Mouse (Mus musculus) small intestine, adult 2 months (tissue): ENCODE results near the gene A530016L24Rik. TPM values are rescaled to one million over a fixed set of nuclear protein-coding genes. Genes with fewer than 3 reads are reported as not detected.

ENCODE experiments used
- H3K27ac ChIP-seq: fragments of 200-500 bp; 2 replicates; pipeline ENCODE4 v1.5.1; 2012; ENCODE audit warnings: low read depth, low read length, control low read depth, inconsistent platforms; ENCODE audit not compliant: insufficient read depth
- H3K27me3 ChIP-seq: fragments of 200-500 bp; 2 replicates; pipeline ENCODE4 v1.6.1; 2012; ENCODE audit warnings: mild to moderate bottlenecking, moderate library complexity, low read length, inconsistent platforms; ENCODE audit not compliant: control insufficient read depth, insufficient read depth
- H3K36me3 ChIP-seq: fragments of 200-500 bp; 2 replicates; pipeline ENCODE4 v1.6.1; 2012; ENCODE audit warnings: mild to moderate bottlenecking, low read length, control low read depth, inconsistent platforms; ENCODE audit not compliant: control insufficient read depth, insufficient read depth
- H3K4me1 ChIP-seq: fragments of 200-500 bp; 2 replicates; pipeline ENCODE4 v1.6.1; 2012; ENCODE audit warnings: low read length, inconsistent platforms, mixed read lengths; ENCODE audit not compliant: control insufficient read depth, insufficient read depth, insufficient read length
- H3K4me3 ChIP-seq: fragments of 200-500 bp; 2 replicates; pipeline ENCODE4 v1.5.1; 2012; ENCODE audit warnings: low read depth, mild to moderate bottlenecking, control low read depth, inconsistent platforms, low read length, moderate library complexity
- CTCF ChIP-seq: fragments of 200-500 bp; IDR thresholded peaks from 2 replicates; pipeline ENCODE4 v1.5.1; 2012; ENCODE audit warnings: low read depth, mild to moderate bottlenecking, control low read depth, inconsistent platforms, low read length, moderate library complexity, mixed read lengths; ENCODE audit not compliant: insufficient replicate concordance, insufficient read length; ENCODE audit errors: extremely low read depth
- POLR2A ChIP-seq: fragments of 200-500 bp; IDR thresholded peaks from 2 replicates; pipeline ENCODE4 v1.6.1; 2012; ENCODE audit warnings: low read depth, mild to moderate bottlenecking, control low read depth, inconsistent platforms, low read length, moderate library complexity
- WGBS: fragments of 180-500 bp; shearing (Covaris S2); methylation state at CpG from one replicate; pipeline ENCODE4 v1.1.7; 2018; 5-methylcytosine and 5-hydroxymethylcytosine counted together
- polyA plus RNA-seq: library from polyadenylated mRNA; depleted of rRNA; stranded (reverse); fragments of >200 nt; gene quantifications from 2 replicates; pipeline ENCODE4 v1.2.3, GENCODE M21; 2012

The A530016L24Rik gene
- polyA plus RNA-seq, 1 experiment = 0.06 TPM

GRCm38 (mm10) chr12:112514897-112515296 is 25.6 kb downstream of the A530016L24Rik start:
- 40% methylated on average over 3 of the region's 3 CpGs for WGBS
- Histone ChIP-seq H3K4me1 (no peaks in the 10 kb centered on the region), H3K27me3 (no peaks in the 10 kb centered on the region), H3K36me3 (no peaks in the 10 kb centered on the region), H3K27ac (no peak overlapping the region), H3K4me3 (no peak overlapping the region)
- TF ChIP-seq POLR2A (no peak), CTCF (no peak)

- H3K27ac ChIP-seq = no peak within 1 kb of the TSS
Observed at GRCm38 (mm10) chr12:112516697-112517337, 27.6 kb downstream of the A530016L24Rik start, which contains the start of gene Tmem179. TSS of gene Tmem179 (minus strand) at chr12:112516747.

DNA sequence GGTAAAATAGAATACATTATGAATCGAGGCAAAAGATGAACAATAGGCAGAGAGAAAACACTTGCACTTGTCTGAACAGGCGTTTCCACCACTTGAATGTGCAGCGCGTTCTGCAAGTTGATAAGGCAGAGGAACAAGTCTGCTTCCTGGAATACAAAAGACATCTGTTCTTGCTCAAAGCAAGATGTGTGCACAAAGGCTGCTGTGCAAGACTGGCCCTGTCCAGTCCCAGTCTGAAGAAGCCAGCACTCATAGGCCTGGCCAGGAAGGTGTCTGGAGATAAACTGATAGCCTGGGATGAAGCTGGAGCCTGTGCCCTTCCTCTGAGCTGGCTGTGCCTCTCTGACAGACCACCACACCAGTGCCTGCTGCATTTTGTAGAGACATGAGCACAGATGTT is 28.9 kb downstream of the A530016L24Rik start:
- no peaks in the 10 kb centered on the region for H3K36me3 ChIP-seq
- TF ChIP-seq CTCF (no peak), POLR2A (no peak)
- no peak overlapping the region for H3K4me3 ChIP-seq
- no peak overlapping the region for H3K27ac ChIP-seq
- H3K27me3 ChIP-seq = no peaks in the 10 kb centered on the region
- no peaks in the 10 kb centered on the region for H3K4me1 ChIP-seq
- 11% methylated on average over 4 of the region's 4 CpGs for WGBS

More at GRCm38 (mm10) chr12:112516697-112517337, 27.6 kb downstream of the A530016L24Rik start, which contains the start of gene Tmem179:
- no peaks in the 10 kb centered on the region for H3K36me3 ChIP-seq
- no peak within 1 kb of the TSS for H3K4me3 ChIP-seq
- no peaks in the 10 kb centered on the region for H3K27me3 ChIP-seq
- no peaks in the 10 kb centered on the region for H3K4me1 ChIP-seq
- TF ChIP-seq CTCF (no peak), POLR2A (no peak)
- WGBS = 10% methylated on average over 14 of the region's 14 CpGs

GRCm38 (mm10) chr12:112533758-112534157 is 44.5 kb downstream of the A530016L24Rik start:
- Histone ChIP-seq H3K36me3 (no peaks in the 10 kb centered on the region), H3K4me1 (no peaks in the 10 kb centered on the region), H3K4me3 (no peak overlapping the region), H3K27ac (no peak overlapping the region), H3K27me3 (no peaks in the 10 kb centered on the region)
- WGBS = 50% methylated on average over 4 of the region's 4 CpGs
- TF ChIP-seq CTCF = no peak
- TF ChIP-seq POLR2A = no peak

GRCm38 (mm10) chr12:112537233-112537632 is 48.0 kb downstream of the A530016L24Rik start:
- no peaks in the 10 kb centered on the region for H3K27me3 ChIP-seq
- 72% methylated on average over 6 of the region's 6 CpGs for WGBS
- no peaks in the 10 kb centered on the region for H3K4me1 ChIP-seq
- no peak overlapping the region for H3K27ac ChIP-seq
- no peak overlapping the region for H3K4me3 ChIP-seq
- no peak for TF ChIP-seq POLR2A
- TF ChIP-seq CTCF = no peak
- no peaks in the 10 kb centered on the region for H3K36me3 ChIP-seq

DNA sequence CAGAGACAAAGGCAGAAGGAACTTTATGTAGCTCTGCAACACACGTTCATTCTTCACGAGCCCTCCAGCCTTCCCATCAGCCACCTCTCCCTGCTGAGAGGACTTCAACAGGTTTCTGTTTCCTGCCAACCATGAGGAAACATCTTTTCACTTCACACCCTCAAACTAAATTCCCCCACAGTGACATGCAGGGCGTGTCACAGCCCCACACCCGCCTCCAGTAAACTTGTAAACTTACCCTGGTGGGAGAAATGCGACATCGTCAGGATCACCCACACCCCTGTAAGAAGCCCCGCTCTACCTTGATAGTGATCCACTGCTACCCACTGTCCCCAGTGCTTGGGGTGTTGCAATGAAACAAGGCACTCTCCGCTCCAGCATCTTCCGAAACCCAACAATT is 49.1 kb downstream of the A530016L24Rik start:
- TF ChIP-seq CTCF (no peak), POLR2A (no peak)
- peaks cover 3% of the 10 kb centered on the region for H3K4me1 ChIP-seq
- H3K36me3 ChIP-seq = no peaks in the 10 kb centered on the region
- WGBS = 62% methylated on average over 9 of the region's 9 CpGs
- H3K4me3 ChIP-seq = no peak overlapping the region
- no peak overlapping the region for H3K27ac ChIP-seq
- H3K27me3 ChIP-seq = no peaks in the 10 kb centered on the region

- WGBS = 80% methylated on average over 7 of the region's 7 CpGs
Observed at GRCm38 (mm10) chr12:112539466-112539965, 50.3 kb downstream of the A530016L24Rik start.

More at GRCm38 (mm10) chr12:112539466-112539965, 50.3 kb downstream of the A530016L24Rik start:
- H3K36me3 ChIP-seq = no peaks in the 10 kb centered on the region
- no peaks in the 10 kb centered on the region for H3K27me3 ChIP-seq
- H3K4me1 ChIP-seq = peaks cover 3% of the 10 kb centered on the region
- H3K27ac ChIP-seq = no peak overlapping the region
- no peak for TF ChIP-seq POLR2A
- TF ChIP-seq CTCF = no peak
- no peak overlapping the region for H3K4me3 ChIP-seq
